Mouse (Mus musculus) gastrocnemius, postnatal 4 days (tissue): Measurements from ENCODE around the gene Prkci. TPM values are rescaled to one million over a fixed set of nuclear protein-coding genes. Genes with fewer than 3 reads are reported as not detected.

Source experiments
- DNase-seq, 2 experiments: peaks; one replicate each; pipeline ENCODE4 v3.0.0; 2021 to 2022; ENCODE audit warnings: low spot score in 2 of 2, mixed read lengths in 2 of 2
- total RNA-seq, 2 experiments: library from RNA; stranded (reverse); gene quantifications; 2 replicates each; pipeline ENCODE4 v1.2.3; 2021

The Prkci gene
- total RNA-seq, 2 experiments from 2014 or later = 31.9 to 34.7 TPM

GRCm38 (mm10) chr3:31082838-31083506, 87.4 kb downstream of the Prkci start:
- no peak for DNase-seq

GRCm38 (mm10) chr3:31083507-31084245, 88.1 kb downstream of the Prkci start:
- DNase-seq = peak in 1 of 2 experiments; percentile 51

DNA sequence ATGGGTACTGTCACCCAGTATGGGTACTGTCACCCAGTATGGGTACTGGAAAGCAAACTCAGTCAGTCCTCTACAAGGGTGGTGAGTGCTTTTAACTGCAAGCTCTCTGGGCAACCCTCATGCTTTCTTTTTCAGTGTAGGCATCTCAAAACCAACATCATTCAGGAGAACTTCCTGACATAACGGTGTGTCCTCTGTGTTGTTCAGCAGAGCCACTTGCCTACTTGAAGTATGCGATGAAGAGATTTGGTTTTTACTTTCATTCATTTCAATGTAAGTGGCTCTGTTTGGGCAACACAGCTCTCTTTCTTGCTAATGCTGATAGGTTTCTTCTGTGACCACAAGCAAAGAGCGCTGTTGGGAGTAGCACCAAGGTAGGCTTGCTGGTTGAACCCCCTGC, 89.5 kb downstream of the Prkci start:
- no peak for DNase-seq

GRCm38 (mm10) chr3:31088789-31089775, 93.5 kb downstream of the Prkci start:
- no peak for DNase-seq

DNA sequence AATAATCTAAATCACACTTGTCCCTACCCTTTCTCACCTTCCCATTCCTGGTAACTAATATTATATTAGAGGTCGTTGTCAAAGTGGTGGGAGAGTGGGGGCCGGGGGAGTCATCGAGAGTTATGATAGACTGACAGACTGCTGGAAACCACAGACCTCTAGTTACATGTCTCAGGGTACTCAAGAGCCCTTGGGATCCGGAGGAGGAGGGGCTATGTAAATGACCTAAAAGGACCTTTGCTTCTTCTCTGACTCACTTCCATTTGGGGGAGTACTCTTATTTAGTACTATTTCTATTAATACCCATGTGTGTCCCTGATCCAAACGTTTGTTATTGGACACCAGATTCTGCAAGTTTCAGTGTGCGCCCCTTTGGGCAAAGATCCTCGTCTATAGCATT, 94.4 kb downstream of the Prkci start:
- DNase-seq = no peak

DNA sequence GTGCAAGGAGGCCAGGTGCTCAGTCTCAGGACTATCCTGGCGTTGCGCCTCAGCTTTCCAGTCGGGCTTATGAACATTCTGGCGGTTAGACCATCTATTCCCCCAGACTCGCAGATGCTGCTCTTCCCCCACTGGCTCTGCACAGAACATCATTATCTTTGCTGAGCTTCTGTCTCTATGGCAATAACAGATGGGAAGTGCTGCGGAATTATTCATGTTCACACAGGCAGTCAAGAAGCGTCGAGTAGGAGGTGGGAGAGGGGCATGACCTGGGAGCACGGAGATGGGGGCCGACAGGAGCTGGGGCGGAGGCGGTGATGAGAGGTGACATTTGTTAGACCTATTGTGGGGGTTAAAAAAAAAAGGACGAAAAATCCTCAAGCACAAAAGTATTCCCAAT, 97.6 kb downstream of the Prkci start:
- peak in 1 of 2 experiments; percentile 19 for DNase-seq

GRCm38 (mm10) chr3:31093627-31094351, 98.2 kb downstream of the Prkci start:
- DNase-seq = peak; percentile 51 to 69

DNA sequence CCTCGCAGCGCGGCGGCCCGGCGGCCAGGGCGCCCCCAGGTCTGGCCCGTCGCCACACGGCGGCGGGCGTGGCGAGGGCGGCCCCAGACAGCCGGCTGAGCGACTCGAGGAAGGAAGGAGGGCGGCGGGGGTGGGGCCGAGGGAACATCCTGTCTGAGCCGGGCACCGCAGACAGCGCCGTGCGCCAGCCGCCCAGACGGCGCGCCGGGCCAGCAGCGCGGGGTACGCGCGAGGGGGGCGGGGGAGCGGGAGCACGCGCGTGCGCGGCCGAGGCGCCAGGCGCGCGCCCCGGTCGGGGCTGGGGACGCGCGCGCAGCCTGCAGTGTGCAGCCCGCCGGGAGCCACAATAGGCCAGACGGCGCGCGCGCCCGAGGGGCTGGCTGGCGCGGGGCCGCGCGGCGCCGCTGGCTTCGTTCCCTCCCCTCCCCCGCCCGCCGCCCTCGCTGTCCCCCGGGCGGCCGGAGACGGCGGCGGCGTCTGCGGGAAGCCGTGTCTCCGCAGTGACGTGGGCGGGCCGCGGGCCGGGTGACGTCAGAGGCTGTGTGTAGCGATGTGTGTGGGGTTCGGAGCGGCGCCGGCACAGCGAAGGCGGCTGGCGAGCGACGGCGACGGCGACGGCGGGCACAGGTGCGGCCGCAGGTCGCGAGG, 99.1 kb downstream of the Prkci start, which contains the start of gene Skil:
Skil (plus strand) TSS at position 528 of the 648 bp plus-strand sequence.
- DNase-seq = peak; percentile 87 to 94

GRCm38 (mm10) chr3:31095179-31095490, 99.6 kb downstream of the Prkci start:
- DNase-seq = peak in 1 of 2 experiments; percentile 51

- peak in 1 of 2 experiments; percentile 42 for DNase-seq
Measured at GRCm38 (mm10) chr3:31095491-31096154, 100.1 kb downstream of the Prkci start.

- no peak for DNase-seq
Measured at GRCm38 (mm10) chr3:31096155-31097101, 100.9 kb downstream of the Prkci start.

GRCm38 (mm10) chr3:31097102-31097720, 101.7 kb downstream of the Prkci start:
- no peak for DNase-seq

DNA sequence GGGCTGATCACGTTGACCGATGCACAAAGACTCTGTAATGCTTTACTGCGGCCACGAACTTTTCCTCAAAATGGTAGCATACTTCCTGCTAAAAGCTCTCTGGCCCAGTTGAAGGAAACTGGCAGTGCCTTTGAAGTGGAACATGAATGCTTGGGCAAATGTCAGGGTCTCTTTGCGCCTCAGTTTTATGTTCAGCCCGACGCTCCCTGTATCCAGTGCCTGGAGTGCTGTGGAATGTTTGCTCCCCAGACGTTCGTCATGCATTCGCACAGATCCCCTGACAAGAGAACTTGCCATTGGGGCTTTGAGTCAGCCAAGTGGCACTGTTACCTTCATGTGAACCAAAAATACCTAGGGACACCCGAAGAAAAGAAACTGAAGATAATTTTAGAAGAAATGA, 102.4 kb downstream of the Prkci start:
- no peak for DNase-seq

DNA sequence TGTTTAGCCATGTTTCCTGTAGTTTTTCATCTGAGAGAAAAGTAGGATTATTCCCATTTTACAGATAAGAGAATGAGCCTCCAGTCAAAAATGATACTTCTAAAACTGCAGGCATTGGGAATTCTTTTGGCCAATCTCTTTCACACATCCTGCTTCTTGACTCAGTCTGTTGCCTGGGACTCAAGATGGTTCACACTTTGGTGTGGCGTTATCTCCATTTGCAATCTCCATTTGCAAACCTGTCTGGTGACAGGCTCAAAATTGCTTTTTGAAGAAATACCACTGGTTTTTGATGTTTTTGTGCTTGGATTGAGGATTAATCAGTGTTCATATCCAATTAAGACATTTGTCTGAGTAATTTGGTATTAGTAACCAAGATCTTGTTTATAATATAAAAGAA, 103.0 kb downstream of the Prkci start:
- no peak for DNase-seq

DNA sequence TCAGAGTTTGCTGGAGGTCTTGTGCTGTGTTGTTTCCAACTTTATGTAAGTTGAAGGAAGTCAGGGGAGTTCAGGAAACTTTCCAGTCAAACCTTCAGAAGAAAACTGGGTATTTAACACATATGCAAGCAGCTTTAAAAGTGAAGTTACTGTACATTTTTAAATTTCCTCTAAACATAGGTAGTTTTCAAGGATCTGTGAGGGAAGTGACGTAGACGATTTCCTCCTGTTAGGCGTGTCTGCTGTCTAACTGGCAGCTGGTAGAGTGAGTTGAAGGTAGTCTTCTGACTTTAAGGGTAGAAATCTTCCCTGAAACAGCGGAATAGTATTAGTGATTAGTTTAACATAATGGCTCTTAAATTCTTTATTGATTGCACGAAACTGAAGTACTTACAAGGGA, 104.5 kb downstream of the Prkci start:
- no peak for DNase-seq

DNA sequence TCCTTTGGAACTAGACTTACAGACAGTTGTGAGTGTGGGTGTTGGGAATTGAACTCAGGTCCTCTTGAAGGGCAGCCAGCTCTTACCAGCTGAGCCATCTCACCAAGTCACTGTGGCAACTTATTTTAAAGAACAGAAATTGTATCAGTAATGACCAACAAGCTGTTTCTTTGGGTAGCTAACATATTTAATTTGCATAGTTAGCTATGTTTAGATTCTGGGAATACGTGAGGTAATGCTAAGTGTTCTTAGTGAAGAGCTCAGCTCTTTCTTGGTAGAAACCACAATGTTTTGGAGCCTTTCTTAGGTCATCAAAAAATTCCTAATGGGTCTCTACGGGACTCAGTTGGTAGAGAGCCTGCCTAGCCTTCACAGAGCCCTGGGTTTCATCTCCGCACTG, 105.3 kb downstream of the Prkci start:
- no peak for DNase-seq
